Mouse (Mus musculus) olfactory bulb, adult 2 months (tissue): ENCODE measurements at regions not wholly inside any gene's neighbourhood (a gene's known extent, or its start where the extent isn't known, plus 50 kb on each side); places are given as distances from the start of the nearest gene placed in this dataset.

ENCODE experiments used
- CTCF ChIP-seq: fragments of 200-500 bp; IDR thresholded peaks from 2 replicates; pipeline ENCODE4 v1.5.1; 2012; ENCODE audit warnings: low read depth, mild to moderate bottlenecking, low read length, moderate library complexity; ENCODE audit not compliant: insufficient read depth
- POLR2A ChIP-seq: fragments of 200-500 bp; IDR thresholded peaks from 2 replicates; pipeline ENCODE4 v1.6.1; 2012; ENCODE audit warnings: mild to moderate bottlenecking, low read depth, low read length, moderate library complexity; ENCODE audit not compliant: insufficient read depth

- TF ChIP-seq POLR2A (no peak), CTCF (no peak)
Observed at GRCm38 (mm10) chr3:8717334-8717812, 892.5 kb downstream of the Zfp704 start.
